Mouse (Mus musculus): ENCODE measurements around the gene Map4k2. TPM values are rescaled to one million over a fixed set of nuclear protein-coding genes. Genes with fewer than 3 reads are reported as not detected.

Gene Map4k2
- total RNA-seq, 2 experiments from 2014 or later = 79.3 to 86.2 TPM

DNA sequence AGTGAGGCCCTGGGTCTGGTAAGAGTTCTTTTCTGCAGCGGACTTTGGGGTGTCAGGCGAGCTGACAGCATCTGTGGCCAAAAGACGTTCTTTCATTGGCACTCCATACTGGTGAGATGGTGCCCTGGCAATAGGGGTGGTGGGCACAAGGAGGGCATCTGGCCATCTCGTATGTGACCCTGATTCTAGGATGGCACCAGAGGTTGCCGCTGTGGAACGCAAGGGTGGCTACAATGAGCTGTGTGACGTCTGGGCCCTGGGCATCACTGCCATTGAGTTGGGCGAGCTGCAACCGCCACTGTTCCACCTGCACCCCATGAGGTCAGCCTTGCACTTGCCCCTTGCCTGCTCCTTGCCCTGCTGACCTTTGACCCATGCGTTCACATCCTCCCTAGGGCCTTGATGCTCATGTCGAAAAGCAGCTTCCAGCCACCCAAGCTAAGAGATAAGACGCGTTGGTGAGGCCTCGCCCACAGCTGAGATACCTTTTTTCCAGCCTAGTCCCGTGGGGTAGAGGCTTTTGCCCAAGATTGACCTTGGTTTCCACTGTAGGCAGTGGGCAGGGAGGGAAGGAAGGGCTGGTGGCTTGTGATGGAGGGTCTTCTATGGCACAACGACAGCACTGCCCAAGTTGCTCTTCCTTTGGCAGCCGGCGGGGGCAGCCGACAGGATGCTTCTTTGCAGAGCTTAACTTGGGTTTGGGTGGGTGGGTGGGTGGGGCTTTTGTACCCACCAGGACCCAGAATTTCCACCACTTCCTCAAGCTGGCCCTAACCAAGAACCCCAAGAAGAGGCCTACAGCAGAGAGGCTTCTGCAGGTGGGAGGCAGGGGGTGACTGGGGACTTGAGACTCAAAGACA is 2.4 kb downstream of the Map4k2 start:
- no peak for DNase-seq (ENCODE audit: low spot score in 2 of 2)

DNA sequence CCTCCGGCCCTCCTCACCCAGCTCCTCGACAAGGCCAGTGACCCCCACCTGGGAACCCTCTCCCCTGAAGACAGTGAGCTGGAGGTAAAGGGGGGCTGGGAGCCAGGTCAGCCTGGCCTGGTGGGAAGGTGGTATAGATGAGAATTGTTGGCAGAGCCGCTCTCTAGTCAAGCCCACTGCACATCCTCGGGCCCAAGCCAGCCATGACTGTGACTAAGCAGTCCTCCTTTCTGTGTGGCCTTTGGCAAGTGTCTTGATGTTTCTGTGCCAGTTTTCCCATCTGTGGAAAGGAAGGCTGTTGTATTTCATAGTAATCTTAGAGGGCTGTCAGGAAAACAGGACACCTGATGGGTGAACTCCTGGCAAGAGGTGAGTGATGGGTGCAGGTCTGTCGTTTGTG is 3.1 kb downstream of the Map4k2 start:
- DNase-seq (ENCODE audit: low spot score in 2 of 2) = no peak

DNA sequence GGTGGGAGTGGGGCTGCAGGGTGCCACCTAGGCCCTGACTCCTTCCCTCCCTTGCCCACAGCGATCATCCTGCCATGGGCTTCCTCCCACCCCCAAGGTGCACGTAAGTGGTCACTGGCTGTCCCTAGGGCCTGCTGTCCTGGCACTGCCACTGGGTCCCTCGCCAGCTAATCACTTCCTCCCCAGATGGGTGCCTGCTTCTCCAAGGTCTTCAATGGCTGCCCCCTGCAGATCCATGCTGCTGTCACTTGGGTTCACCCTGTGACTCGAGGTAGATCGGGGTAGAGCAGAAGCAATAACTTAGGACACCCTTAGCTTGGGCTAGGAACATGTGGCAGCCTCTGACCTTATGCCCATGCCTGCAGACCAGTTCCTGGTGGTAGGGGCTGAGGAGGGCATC is 5.1 kb downstream of the Map4k2 start:
- DNase-seq (ENCODE audit: low spot score in 2 of 2) = no peak

DNA sequence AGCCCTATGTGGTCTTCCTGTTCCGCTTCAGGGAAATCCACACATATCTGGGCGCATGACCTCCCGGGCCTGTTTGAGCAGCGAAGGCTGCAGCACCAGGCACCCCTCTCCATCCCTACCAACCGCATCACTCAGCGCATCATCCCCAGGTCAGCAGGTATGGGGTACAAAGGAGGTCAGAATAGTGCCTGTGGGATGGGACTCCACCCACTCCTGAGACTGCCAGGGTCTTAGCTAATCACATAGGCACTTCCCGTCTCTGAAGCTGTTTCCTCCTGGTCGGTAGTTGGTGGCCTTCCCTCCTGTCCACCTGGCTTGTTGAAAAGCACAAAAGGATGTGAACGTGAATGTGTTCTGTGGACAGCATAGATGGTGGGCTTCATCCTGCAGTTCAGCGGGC is 5.7 kb downstream of the Map4k2 start:
- DNase-seq (ENCODE audit: low spot score in 2 of 2) = no peak

GRCm38 (mm10) chr19:6347615-6348014 is 6.7 kb downstream of the Map4k2 start:
- DNase-seq (ENCODE audit: low spot score in 2 of 2) = no peak

GRCm38 (mm10) chr19:6348717-6349116 is 7.8 kb downstream of the Map4k2 start:
- DNase-seq (ENCODE audit: low spot score in 2 of 2) = no peak

DNA sequence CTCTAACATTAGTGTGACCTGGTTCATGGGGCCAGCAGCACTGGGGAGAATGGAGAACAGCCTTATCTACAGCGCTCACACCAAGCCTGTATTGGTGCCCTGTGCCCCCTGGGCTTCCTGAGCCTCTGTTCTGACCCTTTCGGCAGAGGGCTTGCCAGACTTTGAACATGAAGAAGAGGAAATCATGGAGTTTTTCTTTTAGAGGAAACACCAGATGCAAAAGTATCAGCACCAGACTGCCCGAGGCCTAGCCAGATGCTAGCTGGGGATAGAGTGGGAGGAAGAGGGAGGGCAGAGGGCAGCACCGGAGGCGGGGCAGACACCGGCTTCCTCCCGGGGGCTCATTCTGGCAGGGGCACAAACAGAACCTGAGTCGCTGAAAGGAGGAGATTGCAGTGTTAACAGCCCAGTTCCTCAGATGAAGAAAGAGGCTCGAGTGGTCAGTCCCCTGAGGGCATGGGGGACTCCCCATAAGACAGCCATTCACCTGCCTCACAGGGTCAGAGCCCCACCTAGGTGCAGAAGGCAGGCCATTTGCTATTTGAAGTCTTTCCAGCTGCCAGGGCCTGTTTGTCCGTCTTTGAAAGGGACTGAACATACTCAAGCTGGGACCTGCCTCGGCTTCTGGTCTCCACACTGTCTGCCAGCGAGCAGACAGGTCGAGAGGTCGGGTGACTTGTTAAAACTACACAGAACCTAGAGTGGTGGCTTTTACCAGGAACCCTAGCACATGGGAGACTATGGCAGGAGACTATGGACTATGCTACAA is 8.5 kb downstream of the Map4k2 start:
- DNase-seq (ENCODE audit: low spot score in 2 of 2) = no peak

DNA sequence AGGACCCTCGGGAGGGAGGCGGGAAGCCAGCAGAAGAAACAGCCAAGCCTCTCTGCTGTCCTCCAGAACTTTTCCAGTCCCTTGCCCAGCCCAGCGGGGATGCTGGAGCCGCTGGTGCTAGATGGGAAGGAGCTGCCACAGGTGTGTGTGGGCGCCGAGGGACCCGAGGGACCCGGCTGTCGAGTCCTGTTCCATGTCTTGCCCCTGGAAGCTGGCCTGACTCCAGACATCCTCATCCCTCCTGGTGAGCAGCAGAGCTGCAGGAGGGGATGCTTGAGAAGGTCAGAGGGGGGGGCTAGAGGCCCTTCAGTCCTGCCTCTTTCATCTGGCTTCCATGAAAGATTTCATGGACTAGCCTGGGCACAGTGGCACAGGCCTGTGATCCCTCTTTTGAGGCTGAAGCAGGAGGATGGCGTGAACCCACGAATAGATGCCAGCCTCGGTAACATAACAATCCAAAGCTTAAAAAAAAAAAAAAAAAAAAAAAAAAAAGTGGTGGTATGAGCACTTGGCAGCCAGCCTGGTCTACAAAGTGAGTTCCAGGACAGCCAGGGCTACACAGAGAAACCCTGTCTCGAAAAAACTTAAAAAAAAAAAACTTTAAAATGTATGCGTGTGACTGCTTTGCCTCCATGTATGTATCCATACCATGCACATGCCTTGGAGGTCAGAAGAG is 10.6 kb downstream of the Map4k2 start:
- DNase-seq (ENCODE audit: low spot score in 2 of 2) = no peak

DNA sequence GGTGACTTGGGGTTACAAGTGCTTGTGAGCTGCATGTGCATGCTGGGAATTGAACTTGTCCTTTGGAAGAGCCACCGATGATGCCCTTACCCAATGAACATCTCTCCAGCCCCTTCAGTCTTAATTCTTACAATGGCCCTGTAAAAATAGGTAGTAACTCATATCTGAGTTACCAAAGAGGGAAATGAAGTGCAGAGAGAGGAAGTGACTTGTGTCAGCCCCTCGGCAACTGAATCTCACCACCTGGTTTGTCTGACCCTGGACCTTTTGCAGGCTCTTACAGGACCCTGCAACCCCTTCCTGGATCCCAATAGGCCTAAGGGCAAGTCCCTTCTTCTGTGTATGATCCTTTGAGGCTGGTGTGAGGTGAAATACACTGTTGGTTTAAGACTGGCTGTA is 11.2 kb downstream of the Map4k2 start:
- DNase-seq (ENCODE audit: low spot score in 2 of 2) = no peak

GRCm38 (mm10) chr19:6354030-6354429 is 13.1 kb downstream of the Map4k2 start:
- DNase-seq (ENCODE audit: low spot score in 2 of 2) = no peak

- no peak for DNase-seq (ENCODE audit: low spot score in 2 of 2)
These were observed 20.4 kb downstream of the Map4k2 start for GRCm38 (mm10) chr19:6361291-6361690.

DNA sequence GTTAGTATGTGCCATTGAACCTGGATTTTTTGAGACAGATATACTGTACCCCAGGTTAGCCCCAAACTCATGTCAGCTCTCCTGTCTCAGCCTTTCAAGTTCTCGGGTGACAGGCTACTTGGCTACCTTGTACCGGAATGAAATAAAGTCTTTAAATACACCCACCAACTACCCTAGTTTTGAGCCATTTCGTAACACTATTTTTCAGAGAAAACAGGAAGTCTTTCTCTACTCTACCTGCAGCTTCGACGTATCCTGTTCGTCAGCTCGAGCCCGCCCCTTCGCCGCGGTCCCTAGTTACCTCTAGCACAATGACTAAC is 22.1 kb downstream of the Map4k2 start:
- DNase-seq (ENCODE audit: low spot score in 2 of 2) = no peak

DNA sequence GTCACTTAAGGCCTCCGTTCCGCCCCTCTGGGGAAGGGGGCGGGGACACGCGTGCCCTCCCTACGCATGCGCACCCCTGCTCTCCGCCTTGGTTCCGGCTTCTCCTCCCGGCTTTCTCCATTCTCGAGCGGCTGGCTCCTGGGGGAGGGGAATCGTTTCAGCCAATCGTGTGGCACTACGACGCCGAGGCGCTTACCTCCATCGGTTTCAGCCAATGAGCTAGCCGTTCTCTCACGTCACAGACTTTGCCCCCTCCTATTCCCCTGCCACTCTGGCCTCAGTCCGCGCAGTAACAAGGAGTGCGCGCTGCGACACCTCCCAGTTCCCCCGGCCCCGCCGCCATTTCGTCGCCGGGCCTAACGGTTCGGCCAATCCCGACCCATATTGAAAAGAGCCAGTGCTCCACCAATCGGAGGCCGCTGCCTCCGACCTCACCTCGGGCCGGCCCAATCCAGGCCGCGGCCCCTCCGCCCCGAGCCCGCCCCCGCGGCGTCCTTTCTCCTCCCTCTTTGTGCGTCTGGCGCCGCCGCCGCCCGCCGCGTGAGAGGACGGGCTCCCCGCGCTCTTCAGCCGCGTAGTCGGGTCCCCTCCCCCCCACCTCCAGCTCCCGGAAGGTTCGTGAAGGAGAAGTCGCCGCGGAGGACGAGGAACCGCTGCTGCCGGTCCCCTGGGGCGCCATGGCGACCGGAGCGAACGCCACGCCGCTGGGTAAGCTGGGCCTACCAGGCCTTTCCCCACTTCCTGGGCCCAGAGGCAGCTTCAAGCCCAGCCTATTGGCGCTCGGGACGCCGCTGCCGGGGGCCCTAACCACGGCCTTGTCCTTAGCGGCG is 22.7 kb downstream of the Map4k2 start, which contains the start of gene Sf1:
Sf1 (plus strand) TSS at position 280 of the 830 bp plus-strand sequence.
- DNase-seq (ENCODE audit: low spot score in 2 of 2) = peak; percentile 99

DNA sequence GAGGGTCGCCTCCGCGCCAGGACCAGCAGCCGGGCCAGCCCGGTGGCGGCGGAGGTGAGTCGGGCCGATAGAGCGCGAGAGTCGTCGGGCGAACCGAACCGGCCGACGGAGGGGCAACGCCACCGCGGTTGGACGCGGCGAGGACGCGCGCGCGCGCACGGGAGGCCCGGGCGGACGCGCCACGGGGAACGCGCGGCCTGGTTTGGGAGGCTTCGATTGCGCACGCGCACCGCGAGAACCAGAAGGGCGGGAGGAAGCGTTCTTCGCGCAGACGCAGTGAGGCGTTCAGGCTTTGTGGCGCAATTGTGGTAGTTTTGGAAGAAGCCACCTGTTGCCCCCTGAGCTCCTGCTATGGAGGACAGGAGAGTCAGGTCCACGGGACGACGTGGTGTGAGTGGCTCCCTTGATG is 23.4 kb downstream of the Map4k2 start:
- peak; percentile 94 to 95 for DNase-seq (ENCODE audit: low spot score in 2 of 2)

DNA sequence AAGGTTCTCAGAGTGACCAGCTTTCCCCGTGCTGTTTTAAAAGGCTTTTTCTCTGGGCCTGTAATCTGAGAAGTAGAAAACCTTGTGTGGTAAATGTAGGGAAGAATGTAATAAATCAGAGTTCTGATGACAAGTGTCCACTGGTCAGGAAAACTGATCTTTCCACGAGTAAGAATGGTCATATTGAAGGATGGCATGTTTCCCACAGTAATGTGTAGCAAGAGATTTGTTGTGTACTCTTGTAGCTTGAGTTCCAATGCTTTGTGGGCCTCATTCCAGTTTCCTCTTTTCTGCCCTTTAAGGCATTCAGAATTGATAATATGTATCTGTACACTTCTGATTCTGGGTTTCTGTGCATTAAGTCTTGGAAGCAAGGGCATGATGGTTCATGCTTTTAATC is 23.9 kb downstream of the Map4k2 start:
- DNase-seq (ENCODE audit: low spot score in 2 of 2) = no peak

DNA sequence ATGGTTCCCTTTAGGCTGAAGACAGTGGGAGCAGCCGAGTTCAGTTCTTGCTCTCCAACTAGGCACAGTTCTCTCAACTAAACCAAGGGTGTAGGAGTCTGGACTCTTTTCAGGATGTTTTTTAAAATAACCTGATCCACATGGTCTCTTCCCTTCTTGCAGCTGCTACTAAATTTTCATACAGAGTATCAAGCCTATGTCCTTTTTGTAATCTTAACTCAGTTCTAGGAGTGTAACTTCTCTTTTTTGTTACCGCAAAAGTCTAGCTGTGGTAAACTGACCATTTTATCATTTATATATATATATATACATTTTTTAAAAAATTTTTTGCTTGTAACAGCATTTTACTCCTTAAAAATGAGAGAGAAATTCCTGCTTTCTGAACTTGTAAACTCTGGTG is 29.2 kb downstream of the Map4k2 start:
- no peak for DNase-seq (ENCODE audit: low spot score in 2 of 2)

DNA sequence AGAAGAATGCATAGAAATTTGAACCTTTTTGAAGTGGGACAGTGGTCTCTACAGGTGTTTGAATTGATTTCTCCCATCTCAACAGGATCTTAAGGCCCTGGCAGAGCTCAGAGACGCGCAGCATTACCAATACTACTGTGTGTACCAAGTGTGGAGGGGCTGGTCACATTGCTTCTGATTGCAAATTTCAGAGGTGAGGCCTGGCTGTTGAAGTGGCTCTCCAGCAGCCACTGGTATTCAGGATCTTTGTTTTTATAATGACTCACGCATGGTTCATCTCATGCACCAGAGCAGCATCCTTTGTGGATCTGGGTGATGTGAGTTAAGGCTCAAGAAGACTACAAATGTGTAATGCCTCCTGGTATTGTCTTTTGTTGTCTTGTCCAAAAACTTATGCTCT is 31.5 kb downstream of the Map4k2 start:
- DNase-seq (ENCODE audit: low spot score in 2 of 2) = no peak

- DNase-seq (ENCODE audit: low spot score in 2 of 2) = peak; percentile 86 to 88
These were observed 32.8 kb downstream of the Map4k2 start for GRCm38 (mm10) chr19:6373539-6374400.

- DNase-seq (ENCODE audit: low spot score in 2 of 2) = no peak
These were observed 33.6 kb downstream of the Map4k2 start for GRCm38 (mm10) chr19:6374571-6374970.
